Mouse (Mus musculus) midbrain, embryonic 13.5 days (tissue): Measurements from ENCODE around the gene Nav3. TPM values are rescaled to one million over a fixed set of nuclear protein-coding genes. Genes with fewer than 3 reads are reported as not detected.
"Not testable (repeated sequence)": the region's sequence is repeated elsewhere in the genome, so short reads cannot be mapped to it uniquely, and the experiment has no call there.

Experiments used
- ATAC-seq: fragments of 200-750 bp; cut with Nextera tagmentation; 2 replicates; pipeline ENCODE4 v1.8.0; 2017; ENCODE audit warnings: mild to moderate bottlenecking, moderate TSS enrichment, moderate library complexity
- H3K27ac ChIP-seq: fragments of 300-500 bp; sonication (generic); 2 replicates; pipeline ENCODE4 v1.5.1; 2015; ENCODE audit warnings: inconsistent platforms, mild to moderate bottlenecking, moderate library complexity
- H3K27me3 ChIP-seq: fragments of 300-500 bp; sonication (generic); 2 replicates; pipeline ENCODE4 v1.6.1; 2015; ENCODE audit warnings: mild to moderate bottlenecking, inconsistent platforms
- H3K36me3 ChIP-seq: fragments of 300-500 bp; sonication (generic); 2 replicates; pipeline ENCODE4 v1.6.1; 2015; ENCODE audit warnings: mild to moderate bottlenecking, inconsistent platforms
- H3K4me1 ChIP-seq: fragments of 300-500 bp; sonication (generic); replicated peaks from 2 replicates; pipeline ENCODE4 v1.6.1; 2015; ENCODE audit warnings: inconsistent platforms
- H3K4me2 ChIP-seq: fragments of 300-500 bp; sonication (generic); replicated peaks from 2 replicates; pipeline ENCODE4 v1.6.1; 2015; ENCODE audit warnings: moderate library complexity, mild to moderate bottlenecking, inconsistent platforms
- H3K4me3 ChIP-seq: fragments of 300-500 bp; sonication (generic); replicated peaks from 2 replicates; pipeline ENCODE4 v1.5.1; 2015; ENCODE audit warnings: mild to moderate bottlenecking, inconsistent platforms
- H3K9ac ChIP-seq: fragments of 300-500 bp; sonication (generic); replicated peaks from 2 replicates; pipeline ENCODE4 v1.6.1; 2015; ENCODE audit warnings: mild to moderate bottlenecking, inconsistent platforms
- H3K9me3 ChIP-seq: fragments of 300-500 bp; sonication (generic); 2 replicates; pipeline ENCODE4 v1.6.1; 2016; ENCODE audit warnings: mild to moderate bottlenecking, inconsistent platforms
- WGBS: fragments of 180-500 bp; shearing (Covaris S2); methylation state at CpG from one replicate; pipeline ENCODE4 v1.1.7; 2015; 5-methylcytosine and 5-hydroxymethylcytosine counted together
- polyA plus RNA-seq: library from polyadenylated mRNA; unstranded; fragments of >200 nt; fragmentation: Nextera tagmentation; extraction: Ambion mirVana; gene quantifications from 2 replicates; pipeline ENCODE4 v1.2.1, GENCODE M21; 2015

Nav3 gene
- polyA plus RNA-seq, 1 experiment from 2014 or later, result 20.2 TPM

- no peak for ATAC-seq
- Histone ChIP-seq H3K9ac (no peak overlapping the region), H3K4me1 (no peaks in the 10 kb centered on the region), H3K9me3 (no peaks in the 10 kb centered on the region), H3K4me3 (no peak overlapping the region), H3K4me2 (no peak overlapping the region), H3K27ac (no peak overlapping the region), H3K36me3 (no peaks in the 10 kb centered on the region), H3K27me3 (no peaks in the 10 kb centered on the region)
- 66% methylated on average over 4 of the region's 4 CpGs for WGBS
Observed at GRCm38 (mm10) chr10:110019266-110019866, 436.6 kb downstream of the Nav3 start.

- ATAC-seq, H3K4me2 ChIP-seq, H3K27me3 ChIP-seq, H3K36me3 ChIP-seq, H3K9ac ChIP-seq, H3K9me3 ChIP-seq, H3K4me3 ChIP-seq, H3K27ac ChIP-seq: not testable (repeated sequence)
- 76% methylated on average over 5 of the region's 5 CpGs for WGBS
- peaks cover 11% of the 10 kb centered on the region for H3K4me1 ChIP-seq
Observed at GRCm38 (mm10) chr10:110001328-110001727, 454.7 kb downstream of the Nav3 start.

DNA sequence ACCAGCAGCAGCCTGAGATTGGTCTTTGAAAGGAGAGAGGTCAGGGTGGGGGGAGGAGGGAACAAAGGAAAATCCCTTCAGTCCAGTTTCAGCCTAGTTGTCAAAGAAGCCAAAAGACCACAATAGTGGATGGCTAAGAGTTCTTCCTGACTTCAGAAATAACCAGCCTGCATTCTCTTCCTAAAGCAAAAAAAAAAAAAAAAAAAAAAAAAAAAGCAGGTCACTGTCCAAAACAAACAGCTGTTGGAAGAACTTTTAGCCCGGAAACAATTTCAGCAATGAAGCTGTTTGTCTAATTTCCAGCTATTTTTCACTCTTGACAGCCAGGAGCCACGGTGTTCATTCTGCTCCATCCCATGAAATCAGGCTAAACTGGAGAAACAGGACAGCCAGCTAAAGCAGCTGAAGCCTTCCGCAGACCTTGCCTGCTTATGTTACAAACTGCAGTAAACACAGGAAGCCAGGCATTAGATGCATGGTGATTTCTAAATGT lies 455.2 kb downstream of the Nav3 start:
- 18% methylated on average over 3 of the region's 3 CpGs for WGBS

DNA sequence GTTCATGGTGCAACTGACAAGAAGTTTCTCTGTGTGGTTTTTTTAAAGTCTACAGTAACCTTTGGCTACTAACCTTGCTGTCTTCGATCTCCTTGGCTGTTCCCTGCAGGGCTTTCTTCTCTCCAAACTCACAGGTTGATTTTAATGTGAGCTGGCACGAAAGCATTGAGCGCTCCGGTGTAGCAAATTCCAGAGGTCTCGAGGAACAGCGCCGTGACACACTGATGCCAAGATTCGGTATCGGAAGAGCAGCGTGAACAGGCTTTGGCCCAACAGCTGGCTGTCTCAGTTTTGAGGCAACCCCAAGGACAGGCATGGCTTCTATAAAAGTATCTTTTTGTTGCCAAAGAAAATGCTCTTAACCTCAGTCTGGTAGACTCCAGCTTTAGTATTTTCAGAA lies 456.1 kb downstream of the Nav3 start:
- Histone ChIP-seq H3K4me2 (no peak overlapping the region), H3K36me3 (no peaks in the 10 kb centered on the region), H3K9ac (no peak overlapping the region), H3K4me1 (peaks cover 11% of the 10 kb centered on the region), H3K27ac (no peak overlapping the region), H3K9me3 (no peaks in the 10 kb centered on the region), H3K4me3 (no peak overlapping the region), H3K27me3 (no peaks in the 10 kb centered on the region)
- 39% methylated on average over 10 of the region's 10 CpGs for WGBS
- ATAC-seq, result no peak

More for the DNA sequence above, 455.2 kb downstream of the Nav3 start:
- no peaks in the 10 kb centered on the region for H3K36me3 ChIP-seq
- H3K9ac ChIP-seq, result no peak overlapping the region
- no peak overlapping the region for H3K27ac ChIP-seq
- no peak for ATAC-seq
- peaks cover 11% of the 10 kb centered on the region for H3K4me1 ChIP-seq
- no peak overlapping the region for H3K4me3 ChIP-seq
- no peak overlapping the region for H3K4me2 ChIP-seq
- no peaks in the 10 kb centered on the region for H3K9me3 ChIP-seq
- no peaks in the 10 kb centered on the region for H3K27me3 ChIP-seq

DNA sequence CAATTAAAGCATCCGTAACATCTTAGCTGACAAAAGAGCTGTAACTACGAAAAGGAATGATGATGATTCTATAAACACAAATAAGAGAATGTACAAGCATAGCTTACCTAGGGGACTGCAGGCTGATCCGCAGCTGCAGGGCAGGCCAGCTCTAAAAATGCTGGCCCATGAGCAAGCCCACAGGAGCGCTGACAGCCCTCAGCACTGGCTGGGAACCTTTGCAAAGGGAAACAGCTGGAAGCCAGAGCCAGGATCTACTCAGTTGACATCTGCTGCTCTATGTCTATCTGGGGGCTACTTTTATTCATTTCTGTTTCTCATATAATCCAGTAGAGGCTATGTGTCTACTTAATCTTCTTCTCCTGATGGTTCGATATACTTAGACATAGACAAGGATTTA lies 461.7 kb downstream of the Nav3 start:
- Histone ChIP-seq H3K4me1 (no peaks in the 10 kb centered on the region), H3K9ac (no peak overlapping the region), H3K27ac (no peak overlapping the region), H3K27me3 (no peaks in the 10 kb centered on the region), H3K9me3 (no peaks in the 10 kb centered on the region), H3K4me3 (no peak overlapping the region), H3K4me2 (no peak overlapping the region), H3K36me3 (no peaks in the 10 kb centered on the region)
- ATAC-seq, result no peak
- WGBS, result 83% methylated on average over 5 of the region's 5 CpGs

DNA sequence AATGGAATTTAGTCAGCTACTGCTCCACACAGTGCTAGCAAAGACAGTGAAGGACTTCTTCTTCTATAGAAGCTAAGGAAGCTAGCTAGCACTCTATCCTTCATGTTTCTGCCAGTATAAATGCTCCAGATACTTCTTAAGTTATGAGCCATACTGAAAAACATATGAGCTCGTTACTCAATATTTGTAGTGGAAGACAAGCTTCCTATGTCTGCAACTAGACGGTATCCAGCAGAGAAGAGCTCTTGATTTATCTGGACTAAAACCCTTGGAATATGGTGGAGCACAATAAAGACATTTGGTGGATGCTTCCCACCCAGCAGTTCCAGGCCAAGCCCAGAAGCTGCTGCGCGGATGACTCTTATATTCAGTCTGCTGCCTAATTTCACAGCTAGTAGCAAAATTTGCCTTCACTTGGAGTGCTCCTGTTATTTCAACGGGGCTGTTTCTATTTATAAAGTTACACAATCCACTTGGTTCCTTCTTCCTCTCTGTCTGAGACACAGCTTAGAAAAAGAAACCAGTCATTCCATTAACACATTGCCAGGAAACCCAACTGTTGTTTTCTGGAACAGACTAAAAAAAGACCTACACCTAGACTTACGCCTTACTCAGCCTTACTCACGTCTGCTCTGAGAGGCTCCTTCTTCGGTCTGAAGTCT lies 470.0 kb downstream of the Nav3 start:
- Histone ChIP-seq H3K27me3 (no peaks in the 10 kb centered on the region), H3K4me3 (no peak overlapping the region), H3K4me1 (no peaks in the 10 kb centered on the region), H3K27ac (no peak overlapping the region), H3K4me2 (no peak overlapping the region), H3K9me3 (no peaks in the 10 kb centered on the region), H3K9ac (no peak overlapping the region), H3K36me3 (no peaks in the 10 kb centered on the region)
- no peak for ATAC-seq
- 90% methylated on average over 8 of the region's 8 CpGs for WGBS

GRCm38 (mm10) chr10:109976351-109976750 lies 479.7 kb downstream of the Nav3 start:
- H3K4me3 ChIP-seq, result no peak overlapping the region
- WGBS, result 88% methylated on average over 8 of the region's 8 CpGs
- no peak overlapping the region for H3K4me2 ChIP-seq
- ATAC-seq, result no peak
- H3K27me3 ChIP-seq, result no peaks in the 10 kb centered on the region
- no peak overlapping the region for H3K27ac ChIP-seq
- H3K4me1 ChIP-seq, result no peaks in the 10 kb centered on the region
- no peak overlapping the region for H3K9ac ChIP-seq
- H3K36me3 ChIP-seq, result no peaks in the 10 kb centered on the region
- H3K9me3 ChIP-seq, result no peaks in the 10 kb centered on the region

DNA sequence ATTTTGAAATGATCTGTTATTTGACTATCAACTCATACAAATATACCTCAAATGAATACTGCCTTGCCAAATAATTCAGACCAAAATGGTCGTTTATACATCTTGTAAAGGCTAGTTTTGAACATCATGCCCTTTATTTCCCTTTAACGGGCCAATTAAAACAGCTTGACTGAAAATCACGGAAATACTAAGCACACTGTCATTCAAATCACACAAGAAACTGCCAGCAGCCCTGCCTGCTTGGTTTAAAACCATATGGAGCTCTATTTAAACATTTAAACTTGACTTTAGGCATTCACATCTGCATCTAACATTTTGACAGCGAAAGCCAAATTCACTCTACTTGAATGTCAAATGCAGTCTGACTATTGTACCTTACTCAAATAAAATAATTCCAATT lies 481.8 kb downstream of the Nav3 start:
- Histone ChIP-seq H3K27ac (no peak overlapping the region), H3K4me3 (no peak overlapping the region)
- 75% methylated on average over 4 of the region's 4 CpGs for WGBS

DNA sequence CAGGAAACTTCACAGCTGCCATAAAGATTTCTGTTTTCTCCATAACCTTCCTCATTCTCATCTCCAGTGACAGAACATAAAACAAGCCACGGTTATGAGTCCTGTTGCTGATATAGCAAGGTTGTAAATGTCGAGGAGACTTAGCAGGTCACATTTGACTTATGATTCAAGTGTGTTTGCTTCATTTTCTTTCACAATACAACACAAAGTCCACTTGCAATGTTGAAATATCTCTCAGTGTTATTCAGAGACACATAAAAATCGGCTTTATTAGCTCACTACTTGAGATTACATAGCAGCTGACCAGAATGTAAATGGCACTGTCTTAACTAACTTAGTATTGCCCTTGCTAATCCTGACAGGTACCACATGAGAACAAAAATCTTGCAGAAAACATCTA lies 482.5 kb downstream of the Nav3 start:
- Histone ChIP-seq H3K27me3 (no peaks in the 10 kb centered on the region), H3K4me3 (no peak overlapping the region), H3K27ac (no peak overlapping the region), H3K4me1 (no peaks in the 10 kb centered on the region), H3K9me3 (no peaks in the 10 kb centered on the region), H3K36me3 (no peaks in the 10 kb centered on the region), H3K9ac (no peak overlapping the region), H3K4me2 (no peak overlapping the region)
- 78% methylated on average over 3 of the region's 3 CpGs for WGBS
- no peak for ATAC-seq

More for the DNA sequence above, 481.8 kb downstream of the Nav3 start:
- Histone ChIP-seq H3K9me3 (no peaks in the 10 kb centered on the region), H3K27me3 (no peaks in the 10 kb centered on the region), H3K4me2 (no peak overlapping the region), H3K36me3 (no peaks in the 10 kb centered on the region), H3K4me1 (no peaks in the 10 kb centered on the region), H3K9ac (no peak overlapping the region)
- ATAC-seq, result no peak

- Histone ChIP-seq H3K4me1 (no peaks in the 10 kb centered on the region), H3K9ac (no peak overlapping the region), H3K36me3 (no peaks in the 10 kb centered on the region), H3K4me3 (no peak overlapping the region), H3K4me2 (no peak overlapping the region), H3K27me3 (no peaks in the 10 kb centered on the region), H3K9me3 (no peaks in the 10 kb centered on the region), H3K27ac (no peak overlapping the region)
- ATAC-seq, result no peak
- WGBS, result 72% methylated on average over 3 of the region's 3 CpGs
Observed at GRCm38 (mm10) chr10:109950296-109950695, 505.7 kb downstream of the Nav3 start.

GRCm38 (mm10) chr10:109929319-109929622 lies 526.7 kb downstream of the Nav3 start:
- Histone ChIP-seq H3K9ac (no peak overlapping the region), H3K27me3 (no peaks in the 10 kb centered on the region), H3K9me3 (no peaks in the 10 kb centered on the region), H3K4me3 (no peak overlapping the region), H3K4me1 (peaks cover 20% of the 10 kb centered on the region), H3K36me3 (no peaks in the 10 kb centered on the region), H3K27ac (no peak overlapping the region), H3K4me2 (no peak overlapping the region)
- WGBS, result 31% methylated on average over 5 of the region's 5 CpGs
- ATAC-seq, result 0 out of 2 replicates have a peak, but pooled peaks have one; percentile 11

- ATAC-seq, result peak; percentile 63; the same call in 1 of the 2 replicates
- Histone ChIP-seq H3K4me1 (peaks cover 20% of the 10 kb centered on the region), H3K9me3 (no peaks in the 10 kb centered on the region), H3K27me3 (no peaks in the 10 kb centered on the region), H3K36me3 (no peaks in the 10 kb centered on the region), H3K4me2 (no peak overlapping the region), H3K4me3 (no peak overlapping the region), H3K9ac (no peak overlapping the region), H3K27ac (no peak overlapping the region)
- WGBS, result 22% methylated on average over 8 of the region's 8 CpGs
Observed at GRCm38 (mm10) chr10:109928547-109929318, 527.3 kb downstream of the Nav3 start.
